Mouse (Mus musculus) brain, embryonic 14.5 days (tissue): ENCODE measurements around the gene Unc93b1.

Experiments used
- CTCF ChIP-seq: fragments of 200-500 bp; IDR thresholded peaks from 2 replicates; pipeline ENCODE4 v1.5.1; 2012; ENCODE audit warnings: inconsistent platforms, mild to moderate bottlenecking, moderate library complexity, borderline replicate concordance; ENCODE audit not compliant: insufficient read depth, insufficient read length; ENCODE audit errors: extremely low read depth
- POLR2A ChIP-seq: fragments of 200-500 bp; IDR thresholded peaks from 2 replicates; pipeline ENCODE4 v1.6.1; 2012; ENCODE audit warnings: mild to moderate bottlenecking, inconsistent platforms, borderline replicate concordance; ENCODE audit not compliant: poor library complexity, insufficient read depth, insufficient read length, severe bottlenecking; ENCODE audit errors: extremely low read depth

DNA sequence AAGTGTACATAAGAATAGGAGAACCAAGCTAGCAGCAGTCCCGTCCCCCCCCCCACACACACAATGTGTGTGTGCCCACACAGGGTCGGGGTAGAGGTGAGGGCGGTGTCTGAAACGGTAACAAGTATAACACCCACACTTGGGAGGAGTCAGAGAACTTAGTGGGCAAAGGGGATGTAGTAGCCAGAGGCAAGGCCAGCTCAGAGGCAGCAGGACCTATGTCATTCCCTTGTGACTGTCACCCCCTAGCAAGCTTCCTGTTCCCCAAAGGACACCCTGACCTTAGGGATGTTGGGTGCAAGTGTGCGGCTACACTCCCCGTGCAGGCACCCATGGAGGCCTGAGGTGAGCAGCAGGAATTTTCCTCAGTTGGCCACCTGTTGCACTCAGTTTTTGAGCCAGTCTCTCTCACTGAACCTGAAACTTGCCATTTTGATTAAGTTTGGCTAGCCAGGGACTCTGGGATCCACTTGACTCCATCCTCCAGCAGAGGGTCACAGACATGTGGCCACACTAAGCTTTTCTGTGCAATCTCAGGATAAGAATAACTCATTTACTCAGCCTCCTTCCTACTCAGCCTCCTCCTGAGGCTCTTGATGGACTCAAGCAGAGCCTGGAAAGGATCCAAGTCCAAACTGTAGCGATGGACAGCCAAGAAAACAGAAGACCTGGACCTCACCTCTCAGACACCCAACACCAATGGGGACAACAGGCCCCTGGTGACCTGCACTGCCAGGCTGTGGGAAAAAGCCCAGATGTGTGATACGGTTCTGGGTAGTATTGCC lies 26.9 kb upstream of the Unc93b1 start:
- TF ChIP-seq CTCF (no peak), POLR2A (no peak)
